Mouse (Mus musculus): ENCODE measurements around the gene Ap2a2. TPM values are rescaled to one million over a fixed set of nuclear protein-coding genes. Genes with fewer than 3 reads are reported as not detected.

The Ap2a2 gene
- polyA plus RNA-seq, 1 experiment from 2014 or later = 89.9 TPM

Other genes with a start within 250 kb of the Ap2a2 start
- gene Deaf1, start 234.5 kb upstream of the Ap2a2 start, polyA plus RNA-seq (2018) = 14.6 to 16.7 TPM (median 16.5 TPM) in 3 replicates
- 10.2 to 25.3 TPM (median 18.7 TPM) in 3 replicates for gene Tmem80, start 234.4 kb upstream of the Ap2a2 start, polyA plus RNA-seq (2018)
- gene Eps8l2, start 223.3 kb upstream of the Ap2a2 start, polyA plus RNA-seq (2018) = not detected in 3 replicates
- gene Taldo1, start 170.0 kb upstream of the Ap2a2 start, polyA plus RNA-seq (2018) = 238 to 467 TPM (median 415 TPM) in 3 replicates
- 8.0 to 25.6 TPM (median 17.6 TPM) in 3 replicates for gene Gatd1, start 148.0 kb upstream of the Ap2a2 start, polyA plus RNA-seq (2018)
- not detected in 3 replicates for gene Cend1, start 132.7 kb upstream of the Ap2a2 start, polyA plus RNA-seq (2018)
- gene Slc25a22, start 124.3 kb upstream of the Ap2a2 start, polyA plus RNA-seq (2018) = 12.7 to 36.5 TPM (median 27.8 TPM) in 3 replicates
- 1.5 to 4.4 TPM (median 1.7 TPM) in 3 replicates for gene Pidd1, start 118.1 kb upstream of the Ap2a2 start, polyA plus RNA-seq (2018)
- gene Rplp2, start 114.8 kb upstream of the Ap2a2 start, polyA plus RNA-seq (2018) = 766 to 855 TPM (median 779 TPM) in 3 replicates
- gene Pnpla2, start 107.0 kb upstream of the Ap2a2 start, polyA plus RNA-seq (2018) = 36.1 to 135 TPM (median 74.0 TPM) in 3 replicates
- gene Cracr2b, start 101.1 kb upstream of the Ap2a2 start, polyA plus RNA-seq (2018) = 15.7 to 22.0 TPM (median 19.0 TPM) in 3 replicates
- gene Cd151, start 94.8 kb upstream of the Ap2a2 start, polyA plus RNA-seq (2018) = 58.4 to 83.6 TPM (median 60.3 TPM) in 3 replicates
- 8.3 to 22.8 TPM (median 12.8 TPM) in 3 replicates for gene Polr2l, start 87.0 kb upstream of the Ap2a2 start, polyA plus RNA-seq (2018)
- 48.8 to 142 TPM (median 129 TPM) in 3 replicates for gene Tspan4, start 86.9 kb upstream of the Ap2a2 start, polyA plus RNA-seq (2018)
- 23.1 to 31.1 TPM (median 25.0 TPM) in 3 replicates for gene Chid1, start 22.3 kb upstream of the Ap2a2 start, polyA plus RNA-seq (2018)
- gene Muc6, start 93.1 kb downstream of the Ap2a2 start, polyA plus RNA-seq (2018) = 0.04 to 0.07 TPM in 2 of 3 replicates, not detected in the other
- gene Muc2, start 128.2 kb downstream of the Ap2a2 start, polyA plus RNA-seq (2018) = 0.07 to 0.14 TPM in 2 of 3 replicates, not detected in the other
- not detected in 3 replicates for gene Muc5ac, start 226.8 kb downstream of the Ap2a2 start, polyA plus RNA-seq (2018)